Mouse (Mus musculus) limb, embryonic 14.5 days (tissue): Measurements from ENCODE around the gene Moap1. TPM values are rescaled to one million over a fixed set of nuclear protein-coding genes. Genes with fewer than 3 reads are reported as not detected.

Source experiments
- ATAC-seq: fragments of 200-750 bp; cut with Nextera tagmentation; 2 replicates; pipeline ENCODE4 v1.8.0; 2017; ENCODE audit warnings: low read depth, moderate number of reproducible peaks, moderate TSS enrichment; ENCODE audit not compliant: low FRiP score
- DNase-seq: peaks from one replicate; pipeline ENCODE4 v3.0.0-alpha.2; 2015; ENCODE audit warnings: low spot score
- H3K27ac ChIP-seq: fragments of 300-500 bp; sonication (generic); replicated peaks from 2 replicates; pipeline ENCODE4 v1.5.1; 2014; ENCODE audit warnings: low read depth, mild to moderate bottlenecking, low read length, moderate library complexity, mixed read lengths
- H3K27me3 ChIP-seq: fragments of 300-500 bp; sonication (generic); 2 replicates; pipeline ENCODE4 v1.6.1; 2014; ENCODE audit warnings: low read length, mixed read lengths; ENCODE audit not compliant: control insufficient read depth, insufficient read depth
- H3K36me3 ChIP-seq: fragments of 300-500 bp; sonication (generic); 2 replicates; pipeline ENCODE4 v1.6.1; 2014; ENCODE audit warnings: mild to moderate bottlenecking, low read length, moderate library complexity, mixed read lengths; ENCODE audit not compliant: control insufficient read depth, insufficient read depth
- H3K4me1 ChIP-seq: fragments of 300-500 bp; sonication (generic); 2 replicates; pipeline ENCODE4 v1.6.1; 2014; ENCODE audit warnings: antibody characterized with exemption, low read length, mixed read lengths; ENCODE audit not compliant: control insufficient read depth, insufficient read depth
- H3K4me2 ChIP-seq: fragments of 300-500 bp; sonication (generic); replicated peaks from 2 replicates; pipeline ENCODE4 v1.6.1; 2014; ENCODE audit warnings: low read depth, mild to moderate bottlenecking, low read length, moderate library complexity; ENCODE audit not compliant: severe bottlenecking
- H3K4me3 ChIP-seq: fragments of 300-500 bp; sonication (generic); replicated peaks from 2 replicates; pipeline ENCODE4 v1.5.1; 2014; ENCODE audit warnings: low read length
- H3K9ac ChIP-seq: fragments of 300-500 bp; sonication (generic); 2 replicates; pipeline ENCODE4 v1.6.1; 2014; ENCODE audit warnings: mild to moderate bottlenecking, low read depth, low read length, moderate library complexity; ENCODE audit not compliant: severe bottlenecking
- H3K9me3 ChIP-seq: fragments of 300-500 bp; sonication (generic); 2 replicates; pipeline ENCODE4 v1.6.1; 2016; ENCODE audit warnings: low read length; ENCODE audit not compliant: control insufficient read depth
- POLR2A ChIP-seq: fragments of 200-500 bp; IDR thresholded peaks from 2 replicates; pipeline ENCODE4 v1.8.0; 2012; ENCODE audit warnings: inconsistent platforms, mild to moderate bottlenecking, moderate library complexity, borderline replicate concordance; ENCODE audit not compliant: insufficient read depth, insufficient read length; ENCODE audit errors: extremely low read depth
- WGBS: fragments of 180-500 bp; shearing (Covaris S2); extraction: QIAGEN DNeasy Blood & Tissue Kit; methylation state at CpG from one replicate; pipeline ENCODE4 v1.1.7; 2014; 5-methylcytosine and 5-hydroxymethylcytosine counted together
- polyA plus RNA-seq, 2 experiments: library from polyadenylated mRNA; depleted of rRNA in 1 of 2; stranded (reverse) in 1 of 2; unstranded in 1 of 2; fragments of >200 nt; fragmentation: Nextera tagmentation in 1 of 2; extraction: Ambion mirVana in 1 of 2; gene quantifications; 2 replicates each; pipeline versions ENCODE4 v1.2.1 to v1.2.3; 2012 to 2014

Moap1 gene
- polyA plus RNA-seq, 2 experiments, result 2.2 to 17.6 TPM

DNA sequence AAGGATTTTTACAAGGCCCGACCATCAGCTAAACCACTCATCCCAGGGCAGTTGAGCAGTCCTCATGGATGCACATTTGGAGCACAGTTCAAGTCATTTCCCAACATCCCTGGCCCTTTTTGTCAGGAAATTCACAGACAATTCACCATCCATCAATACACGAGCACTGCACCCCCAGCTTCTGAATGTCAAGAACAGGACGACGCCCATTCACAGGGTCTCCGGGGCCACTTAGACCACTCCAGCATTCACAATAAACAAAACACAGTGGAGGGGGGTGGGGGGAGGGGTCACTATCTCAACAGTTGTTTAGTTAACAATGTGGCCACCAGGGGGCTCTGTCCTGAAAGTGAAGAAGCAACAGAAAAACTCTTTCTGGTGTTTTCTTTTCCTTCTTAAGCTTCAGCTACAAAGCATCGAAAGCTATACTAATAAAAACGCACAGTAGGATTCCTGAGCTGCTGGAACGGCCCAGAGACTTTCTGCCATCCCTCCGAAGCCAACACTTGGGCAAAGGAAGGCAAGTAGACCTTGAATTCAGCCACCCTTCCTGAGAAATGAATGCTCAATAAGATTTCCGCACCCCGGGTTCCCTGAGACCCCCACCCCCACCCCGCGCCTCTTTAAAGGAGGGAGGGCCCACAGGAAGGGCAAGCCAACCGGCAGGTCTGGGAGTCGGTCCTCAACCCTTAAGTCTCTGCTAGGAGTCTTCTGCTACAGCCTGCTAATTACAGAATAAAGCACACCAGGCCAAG, 40.9 kb downstream of the Moap1 start:
- peak overlapping the region; percentile 94 for H3K4me2 ChIP-seq
- no peaks in the 10 kb centered on the region for H3K36me3 ChIP-seq
- DNase-seq (peak; percentile 82), ATAC-seq (no peak)
- WGBS, result 6% methylated on average over 15 of the region's 15 CpGs
- H3K9me3 ChIP-seq, result no peaks in the 10 kb centered on the region
- H3K27ac ChIP-seq, result peak overlapping the region; percentile 71
- no peaks in the 10 kb centered on the region for H3K27me3 ChIP-seq
- H3K9ac ChIP-seq, result peak overlapping the region; percentile 87; the same call in 1 of the 2 replicates
- H3K4me1 ChIP-seq, result peaks cover 47% of the 10 kb centered on the region
- peak overlapping the region; percentile 75 for H3K4me3 ChIP-seq
- no peak for TF ChIP-seq POLR2A

DNA sequence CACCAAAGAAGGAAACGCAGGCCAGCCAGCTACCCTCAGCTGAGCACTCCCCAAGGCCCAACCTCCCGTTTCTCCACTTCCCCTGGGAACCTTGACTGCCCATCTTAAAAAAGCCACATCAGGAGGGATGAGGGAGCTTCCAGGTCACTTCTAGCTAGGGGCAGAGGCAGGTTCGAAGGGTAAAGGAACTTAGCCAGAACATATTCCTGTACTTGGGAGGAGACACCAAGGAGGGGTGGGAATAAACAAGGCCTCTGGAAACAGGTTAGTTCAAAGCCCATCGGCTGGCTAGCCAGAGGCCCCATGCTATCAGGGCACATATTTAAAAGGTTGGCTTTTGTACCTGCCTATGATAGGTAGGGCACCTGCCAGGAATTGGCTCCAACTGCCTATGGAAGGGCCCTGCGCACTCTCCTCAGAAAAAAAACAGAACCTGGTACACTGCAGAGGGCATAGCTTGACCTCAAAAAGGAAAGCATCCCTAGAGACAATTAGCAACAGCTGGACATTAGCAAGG, 41.7 kb downstream of the Moap1 start:
- H3K9me3 ChIP-seq, result no peaks in the 10 kb centered on the region
- ATAC-seq, result no peak
- no peak overlapping the region for H3K9ac ChIP-seq
- no peak for TF ChIP-seq POLR2A
- peaks cover 47% of the 10 kb centered on the region for H3K4me1 ChIP-seq
- H3K27me3 ChIP-seq, result no peaks in the 10 kb centered on the region
- WGBS, result 88% methylated on average over 5 of the region's 5 CpGs
- H3K4me2 ChIP-seq, result no peak overlapping the region
- no peak overlapping the region for H3K27ac ChIP-seq
- no peak for DNase-seq
- no peaks in the 10 kb centered on the region for H3K36me3 ChIP-seq
- H3K4me3 ChIP-seq, result no peak overlapping the region

DNA sequence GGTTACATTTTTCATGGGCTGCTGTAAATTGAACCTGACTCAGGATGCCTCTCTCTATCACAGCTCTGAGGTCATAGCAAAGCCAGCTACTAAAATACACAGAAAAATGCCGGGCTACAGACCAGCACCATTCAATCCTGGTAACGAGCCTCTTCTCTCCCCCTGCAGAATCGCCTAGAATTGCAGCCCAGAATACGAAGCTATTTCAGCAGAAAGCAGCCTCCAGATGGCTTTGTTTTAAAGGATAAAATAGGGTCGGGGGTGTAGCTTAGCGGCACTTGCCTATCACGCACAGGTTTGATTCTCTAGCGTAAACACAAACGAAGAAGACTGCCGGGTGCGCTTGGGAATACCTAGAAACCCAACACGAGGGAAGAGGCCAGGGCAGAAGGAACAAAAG, 43.0 kb downstream of the Moap1 start:
- Histone ChIP-seq H3K4me3 (no peak overlapping the region), H3K4me2 (no peak overlapping the region), H3K27ac (no peak overlapping the region), H3K4me1 (peaks cover 50% of the 10 kb centered on the region), H3K36me3 (no peaks in the 10 kb centered on the region), H3K9ac (no peak overlapping the region), H3K9me3 (no peaks in the 10 kb centered on the region), H3K27me3 (no peaks in the 10 kb centered on the region)
- no peak for TF ChIP-seq POLR2A
- no peak for DNase-seq
- no peak for ATAC-seq
- 42% methylated on average over 12 of the region's 12 CpGs for WGBS

DNA sequence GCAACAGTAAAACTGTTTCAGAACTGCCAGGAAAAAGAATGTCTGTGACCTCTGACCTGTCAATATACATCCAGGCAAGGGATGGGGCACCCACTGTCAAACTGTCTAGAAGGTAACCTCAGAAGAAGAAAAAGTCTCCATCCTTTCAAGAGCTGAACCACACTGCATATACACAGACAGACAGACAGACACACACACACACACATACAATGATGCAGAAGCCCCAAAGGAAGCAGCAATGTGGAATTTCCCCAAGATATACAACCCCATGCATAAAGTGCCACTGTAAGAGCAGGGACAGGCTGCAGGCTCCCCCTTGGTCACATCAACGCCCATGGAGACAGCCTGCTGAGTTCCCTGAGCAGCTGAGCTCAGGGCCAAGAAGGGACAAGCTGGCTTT, 44.3 kb downstream of the Moap1 start:
- TF ChIP-seq POLR2A, result no peak
- Histone ChIP-seq H3K9me3 (no peaks in the 10 kb centered on the region), H3K27ac (no peak overlapping the region), H3K4me1 (peaks cover 49% of the 10 kb centered on the region), H3K27me3 (no peaks in the 10 kb centered on the region), H3K9ac (no peak overlapping the region), H3K4me2 (no peak overlapping the region), H3K36me3 (no peaks in the 10 kb centered on the region), H3K4me3 (no peak overlapping the region)
- no peak for ATAC-seq
- 36% methylated on average over 1 of the region's 1 CpGs for WGBS
- DNase-seq, result no peak

DNA sequence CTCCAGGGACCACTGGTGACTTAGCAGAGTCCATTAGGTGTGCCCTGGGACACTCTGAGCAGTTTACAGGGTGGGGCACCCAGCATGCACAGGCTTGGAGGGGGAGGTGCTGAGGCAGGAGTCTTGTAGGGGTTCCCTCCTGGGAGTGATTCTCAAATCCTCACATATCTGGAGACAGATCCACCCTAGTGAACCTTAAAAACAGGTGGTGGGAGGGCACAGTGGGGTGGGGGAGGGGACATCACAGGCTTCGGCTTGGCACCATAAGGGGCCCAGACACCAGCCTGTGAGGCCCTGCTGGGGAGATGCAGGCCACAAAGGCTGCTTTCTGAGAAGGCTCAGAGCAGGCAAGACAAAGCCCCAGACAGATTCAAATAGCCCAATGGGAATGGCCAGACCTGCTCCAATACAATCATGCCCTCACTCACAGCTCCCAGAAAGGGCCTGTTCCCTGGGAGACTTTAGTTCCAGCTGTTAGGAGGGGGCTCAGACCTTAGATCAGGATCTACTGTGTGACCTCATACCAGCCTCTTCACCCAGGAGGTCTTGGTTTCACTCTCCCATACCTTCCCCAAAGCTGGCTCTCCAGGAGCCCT, 45.3 kb downstream of the Moap1 start:
- Histone ChIP-seq H3K4me1 (peaks cover 41% of the 10 kb centered on the region), H3K4me3 (no peak overlapping the region), H3K9me3 (no peaks in the 10 kb centered on the region), H3K27me3 (no peaks in the 10 kb centered on the region), H3K27ac (peak overlapping the region; percentile 14; the same call in 1 of the 2 replicates), H3K36me3 (no peaks in the 10 kb centered on the region), H3K4me2 (no peak overlapping the region), H3K9ac (0 out of 2 replicates have a peak overlapping the region, but pooled peaks have one; percentile 4)
- DNase-seq (no peak), ATAC-seq (peak; percentile 20; the same call in 1 of the 2 replicates)
- 20% methylated on average over 1 of the region's 1 CpGs for WGBS
- no peak for TF ChIP-seq POLR2A
